In genomic region chr17:27502288-27502687, GRCm38 (mm10) we compare ENCODE assay signal across 9 mouse cellular contexts. TPM values are rescaled to one million over a fixed set of nuclear protein-coding genes. Genes with fewer than 3 reads are reported as not detected.
DNase-seq lines count a peak whose midpoint lies in the region; ATAC-seq lines count a peak whose summit lies in the region.
"Had no signal": no experiment of that assay in that cellular context is flagged by ENCODE, and none has a peak within 500 bp of the region (broad histone marks: within the 10 kb centered on the region; RNA-seq: fewer than 3 reads in every experiment).

No protein-coding gene starts in this region.

- no peaks in the 10 kb centered on the region for H3K36me3 ChIP-seq in neural tube, embryonic 11.5 days (ENCODE audit: control insufficient read depth, insufficient read depth, low read length)
- H3K36me3 ChIP-seq in forebrain, embryonic 12.5 days (replicated peaks) = no peaks in the 10 kb centered on the region
- no peaks in the 10 kb centered on the region for H3K36me3 ChIP-seq in limb, embryonic 12.5 days

- H3K27ac ChIP-seq in neural tube, embryonic 11.5 days (ENCODE audit: low read depth, low read length) = peak overlapping the region; percentile 73
- peak overlapping the region; percentile 93 for H3K27ac ChIP-seq in forebrain, embryonic 12.5 days
- H3K27ac ChIP-seq in limb, embryonic 12.5 days = no peak overlapping the region

- peak overlapping the region; percentile 7; the same call in 1 of the 2 replicates for H3K4me2 ChIP-seq in neural tube, embryonic 11.5 days (ENCODE audit: low read depth)
- H3K4me2 ChIP-seq in forebrain, embryonic 12.5 days = peak overlapping the region; percentile 41
- peak overlapping the region; percentile 41 for H3K4me2 ChIP-seq in limb, embryonic 12.5 days

- no peaks in the 10 kb centered on the region for H3K27me3 ChIP-seq in neural tube, embryonic 11.5 days (ENCODE audit: control insufficient read depth, insufficient read depth, low read length)
- peaks cover 18% of the 10 kb centered on the region for H3K27me3 ChIP-seq in forebrain, embryonic 12.5 days
- H3K27me3 ChIP-seq in limb, embryonic 12.5 days = peaks cover 58% of the 10 kb centered on the region

- no peak overlapping the region; the same call in none of the 2 replicates for H3K9ac ChIP-seq in neural tube, embryonic 11.5 days (ENCODE audit: low read length)
- H3K9ac ChIP-seq in forebrain, embryonic 12.5 days = peak overlapping the region; percentile 21; the same call in 1 of the 2 replicates
- H3K9ac ChIP-seq in limb, embryonic 12.5 days (replicated peaks) = no peak overlapping the region

- no peak for ATAC-seq in neural tube, embryonic 11.5 days (ENCODE audit: insufficient read depth, low FRiP score, low TSS enrichment)
- ATAC-seq in forebrain, embryonic 12.5 days (ENCODE audit: low FRiP score) = 0 out of 2 replicates have a peak, but pooled peaks have one; percentile 9
- no peak for ATAC-seq in limb, embryonic 12.5 days (ENCODE audit: insufficient number of reproducible peaks, insufficient read depth, low FRiP score, low TSS enrichment, low read depth)

- no peak for DNase-seq in neural tube, embryonic 11.5 days (ENCODE audit: low spot score)
- DNase-seq in neural tube, embryonic 10.5 days (ENCODE audit: extremely low spot score, low spot score) = no peak
- no peak for DNase-seq in gastrocnemius, postnatal 4 days (ENCODE audit: low spot score in 2 of 2)
- no peak for DNase-seq in adrenal gland, postnatal 4 days (ENCODE audit: low spot score in 2 of 2)
- no peak for DNase-seq in adrenal gland, adult 2 months
- DNase-seq: heart, adult 11 months had no signal

- peaks cover 52% of the 10 kb centered on the region for H3K4me1 ChIP-seq in neural tube, embryonic 11.5 days (ENCODE audit: control insufficient read depth, insufficient read depth, low read length)
- H3K4me1 ChIP-seq in forebrain, embryonic 12.5 days = peaks cover 80% of the 10 kb centered on the region
- peaks cover 39% of the 10 kb centered on the region for H3K4me1 ChIP-seq in limb, embryonic 12.5 days (replicated peaks)

- WGBS in neural tube, embryonic 11.5 days = 22% methylated on average over 14 of the region's 14 CpGs
- 23% methylated on average over 14 of the region's 14 CpGs for WGBS in forebrain, embryonic 12.5 days
- WGBS in limb, embryonic 12.5 days = 22% methylated on average over 14 of the region's 14 CpGs

- no peak overlapping the region for H3K4me3 ChIP-seq in neural tube, embryonic 11.5 days (ENCODE audit: low read depth, low read length)
- no peak overlapping the region for H3K4me3 ChIP-seq in forebrain, embryonic 12.5 days (replicated peaks)
- no peak overlapping the region for H3K4me3 ChIP-seq in limb, embryonic 12.5 days (replicated peaks)

- no peaks in the 10 kb centered on the region for H3K9me3 ChIP-seq in neural tube, embryonic 11.5 days (ENCODE audit: control insufficient read depth, low read length)
- H3K9me3 ChIP-seq in forebrain, embryonic 12.5 days = no peaks in the 10 kb centered on the region
- no peaks in the 10 kb centered on the region for H3K9me3 ChIP-seq in limb, embryonic 12.5 days

RNA-seq across cellular contexts. Expression of gene Grm4, which starts 18.9 kb away (rescaled TPM):
- 1.8 and 2.5 TPM in 2 replicates for polyA plus RNA-seq in neural tube, embryonic 11.5 days (2014; fragmentation: Nextera tagmentation; extraction: Ambion mirVana)
- 2.4 TPM in 2 replicates for polyA plus RNA-seq in forebrain, embryonic 12.5 days (2016; fragmentation: Nextera tagmentation; extraction: Ambion mirVana)
- 0.58 and 0.59 TPM in 2 replicates for polyA plus RNA-seq in limb, embryonic 12.5 days (2016; fragmentation: Nextera tagmentation; extraction: Ambion mirVana)
- under 1 TPM; 0.29 to 0.39 TPM for total RNA-seq in gastrocnemius, postnatal 4 days (2021)
- 1 to 10 TPM; 1.5 to 6.2 TPM for total RNA-seq in adrenal gland, postnatal 4 days (2021)
- total RNA-seq in adrenal gland, adult 2 months (2021) = 1 to 10 TPM; 5.5 to 9.0 TPM
- 0.08 and 0.31 TPM in 2 replicates for polyA plus RNA-seq in adrenal gland, adult 2 months (2012; rRNA removed)
- total RNA-seq: monocyte, adult 5-6 weeks had no signal

RNA-seq across cellular contexts. Expression of gene Hmga1, which starts 54.0 kb away (rescaled TPM):
- polyA plus RNA-seq in neural tube, embryonic 11.5 days (2014; fragmentation: Nextera tagmentation; extraction: Ambion mirVana) = 425 and 456 TPM in 2 replicates
- polyA plus RNA-seq in forebrain, embryonic 12.5 days (2016; fragmentation: Nextera tagmentation; extraction: Ambion mirVana) = 214 and 228 TPM in 2 replicates
- polyA plus RNA-seq in limb, embryonic 12.5 days (2016; fragmentation: Nextera tagmentation; extraction: Ambion mirVana) = 324 and 334 TPM in 2 replicates
- 10 to 100 TPM; 48.5 to 51.3 TPM for total RNA-seq in gastrocnemius, postnatal 4 days (2021)
- 10 to 100 TPM; 41.6 to 44.9 TPM for total RNA-seq in adrenal gland, postnatal 4 days (2021)
- 10 to 100 TPM; 12.2 to 26.8 TPM for total RNA-seq in adrenal gland, adult 2 months (2021)
- polyA plus RNA-seq in adrenal gland, adult 2 months (2012; rRNA removed) = 38.9 and 44.2 TPM in 2 replicates
